Mouse (Mus musculus) adrenal gland, adult 18-20 months (tissue): ENCODE data around the gene Med10. TPM values are rescaled to one million over a fixed set of nuclear protein-coding genes. Genes with fewer than 3 reads are reported as not detected.

Experiments used
- DNase-seq, 2 experiments: peaks; one replicate each; pipeline ENCODE4 v3.0.0; 2021 to 2022; ENCODE audit warnings: low spot score in 2 of 2
- total RNA-seq, 2 experiments: library from RNA; stranded (reverse); gene quantifications; 1 replicate in 1 of 2; 2 replicates in 1 of 2; pipeline ENCODE4 v1.2.3; 2021

Gene Med10
- total RNA-seq, 2 experiments from 2014 or later = 45.4 to 56.2 TPM

- no peak for DNase-seq
These were observed 23.4 kb downstream of the Med10 start for GRCm38 (mm10) chr13:69825396-69826095.

- DNase-seq = no peak
These were observed 28.4 kb downstream of the Med10 start for GRCm38 (mm10) chr13:69830606-69831005.

- DNase-seq = no peak
These were observed 30.4 kb downstream of the Med10 start for GRCm38 (mm10) chr13:69832578-69832977.

GRCm38 (mm10) chr13:69833416-69833815 is 31.2 kb downstream of the Med10 start:
- DNase-seq = no peak

- no peak for DNase-seq
These were observed 43.4 kb downstream of the Med10 start for GRCm38 (mm10) chr13:69845592-69845991.

GRCm38 (mm10) chr13:69849579-69849978 is 47.4 kb downstream of the Med10 start:
- DNase-seq = no peak

- DNase-seq = no peak
These were observed 50.1 kb downstream of the Med10 start for GRCm38 (mm10) chr13:69852313-69852712.

- no peak for DNase-seq
These were observed 51.3 kb downstream of the Med10 start for GRCm38 (mm10) chr13:69853425-69854043.

- no peak for DNase-seq
These were observed 53.7 kb downstream of the Med10 start for GRCm38 (mm10) chr13:69855941-69856340.

- DNase-seq = no peak
These were observed 60.1 kb downstream of the Med10 start for GRCm38 (mm10) chr13:69862276-69862675.

GRCm38 (mm10) chr13:69864911-69865310 is 62.7 kb downstream of the Med10 start:
- no peak for DNase-seq

Other genes with a start within 250 kb of the Med10 start
- gene Srd5a1, start 191.0 kb upstream of the Med10 start, total RNA-seq = 10 to 100 TPM in 1 of 2 experiments, 1 to 10 TPM in 1; 3.2 to 12.1 TPM
- gene Ube2ql1, start 62.5 kb upstream of the Med10 start, total RNA-seq = 1 to 10 TPM; 2.8 to 3.7 TPM